Mouse (Mus musculus) MEL (cell line): ENCODE data around the gene Stab1. TPM values are rescaled to one million over a fixed set of nuclear protein-coding genes. Genes with fewer than 3 reads are reported as not detected.

Experiments
- DNase-seq: peaks from one replicate; pipeline ENCODE4 v3.0.0; 2011; ENCODE audit warnings: low read depth, low spot score
- H3K27ac ChIP-seq: 2 replicates; pipeline ENCODE4 v1.5.1; 2012; ENCODE audit warnings: low read depth, mild to moderate bottlenecking, control low read depth, low read length, moderate library complexity; ENCODE audit not compliant: control insufficient read depth
- H3K27me3 ChIP-seq, 2 experiments: fragments of 150-350 bp in 1 of 2; sonication (generic) in 1 of 2; 2 replicates each; pipeline ENCODE4 v1.6.1; 2012; ENCODE audit warnings: low read length in 2 of 2, mild to moderate bottlenecking in 2 of 2, improper control_type of control experiment in 1 of 2, moderate library complexity in 1 of 2; ENCODE audit not compliant: insufficient read depth in 2 of 2, control insufficient read depth in 1 of 2
- H3K36me3 ChIP-seq, 2 experiments: 2 replicates each; pipeline ENCODE4 v1.6.1; 2012 to 2014; ENCODE audit warnings: low read length in 2 of 2, improper control_type of control experiment in 1 of 2, inconsistent platforms in 1 of 2, mild to moderate bottlenecking in 1 of 2; ENCODE audit not compliant: insufficient read depth in 2 of 2, control insufficient read depth in 1 of 2
- H3K4me1 ChIP-seq, 2 experiments: fragments of 150-350 bp in 1 of 2; sonication (generic) in 1 of 2; 2 replicates each; pipeline ENCODE4 v1.6.1; 2012; ENCODE audit warnings: low read length in 2 of 2, improper control_type of control experiment in 1 of 2, mild to moderate bottlenecking in 1 of 2; ENCODE audit not compliant: insufficient read depth in 2 of 2, control insufficient read depth in 1 of 2
- H3K4me3 ChIP-seq, 2 experiments: fragments of 150-350 bp in 1 of 2; sonication (generic) in 1 of 2; 2 replicates each; pipeline ENCODE4 v1.5.1; 2012; ENCODE audit warnings: low read depth in 2 of 2, low read length in 2 of 2, mild to moderate bottlenecking in 2 of 2, moderate library complexity in 2 of 2, control low read depth in 1 of 2, improper control_type of control experiment in 1 of 2; ENCODE audit not compliant: control insufficient read depth in 1 of 2, insufficient read depth in 1 of 2
- H3K79me2 ChIP-seq: 2 replicates; pipeline ENCODE4 v1.6.1; 2012; ENCODE audit warnings: mild to moderate bottlenecking, low read length, moderate library complexity; ENCODE audit not compliant: control insufficient read depth, poor library complexity, insufficient read depth
- H3K9ac ChIP-seq: 2 replicates; pipeline ENCODE4 v1.6.1; 2012; ENCODE audit warnings: low read depth, mild to moderate bottlenecking, control low read depth, low read length, moderate library complexity; ENCODE audit not compliant: control insufficient read depth, poor library complexity, severe bottlenecking
- H3K9me3 ChIP-seq: fragments of 150-350 bp; sonication (generic); replicated peaks from 2 replicates; pipeline ENCODE4 v1.6.1; 2012; ENCODE audit warnings: mild to moderate bottlenecking, low read length, improper control_type of control experiment, moderate library complexity; ENCODE audit not compliant: insufficient read depth
- CHD1 ChIP-seq: IDR thresholded peaks from 2 replicates; pipeline ENCODE4 v1.6.1; 2012; ENCODE audit warnings: low read depth, mild to moderate bottlenecking, inconsistent platforms, low read length, improper control_type of control experiment
- CHD2 ChIP-seq: IDR thresholded peaks from 2 replicates; pipeline ENCODE4 v1.6.1; 2011; ENCODE audit warnings: low read length, improper control_type of control experiment
- E2F4 ChIP-seq: IDR thresholded peaks from 2 replicates; pipeline ENCODE4 v1.6.1; 2011; ENCODE audit warnings: low read depth, low read length, improper control_type of control experiment, borderline replicate concordance
- ETS1 ChIP-seq: IDR thresholded peaks from 2 replicates; pipeline ENCODE4 v1.6.1; 2012; ENCODE audit warnings: low read depth, mild to moderate bottlenecking, inconsistent platforms, low read length, improper control_type of control experiment, moderate library complexity
- GABPA ChIP-seq: IDR thresholded peaks from 2 replicates; pipeline ENCODE4 v1.6.1; 2012; ENCODE audit warnings: low read depth, mild to moderate bottlenecking, inconsistent platforms, low read length, improper control_type of control experiment, moderate library complexity
- MAZ ChIP-seq: IDR thresholded peaks from 2 replicates; pipeline ENCODE4 v1.6.1; 2012; ENCODE audit warnings: low read depth, mild to moderate bottlenecking, inconsistent platforms, low read length, improper control_type of control experiment
- MEF2A ChIP-seq: IDR thresholded peaks from 2 replicates; pipeline ENCODE4 v1.6.1; 2014; ENCODE audit warnings: low read depth, mild to moderate bottlenecking, inconsistent platforms, low read length, improper control_type of control experiment; ENCODE audit not compliant: poor library complexity, insufficient replicate concordance, severe bottlenecking; ENCODE audit errors: extremely low read depth
- MXI1 ChIP-seq: IDR thresholded peaks from 2 replicates; pipeline ENCODE4 v1.6.1; 2011; ENCODE audit warnings: mild to moderate bottlenecking, low read depth, low read length, improper control_type of control experiment
- MYB ChIP-seq: IDR thresholded peaks from 2 replicates; pipeline ENCODE4 v1.6.1; 2011; ENCODE audit warnings: mild to moderate bottlenecking, low read depth, low read length, improper control_type of control experiment
- MYC ChIP-seq: IDR thresholded peaks from 2 replicates; pipeline ENCODE4 v1.6.1; 2011; ENCODE audit warnings: low read depth, mild to moderate bottlenecking, low read length, improper control_type of control experiment, moderate library complexity
- NRF1 ChIP-seq: IDR thresholded peaks from 2 replicates; pipeline ENCODE4 v1.6.1; 2014; ENCODE audit warnings: low read depth, mild to moderate bottlenecking, inconsistent platforms, low read length, improper control_type of control experiment, moderate library complexity; ENCODE audit not compliant: poor library complexity, insufficient read depth, severe bottlenecking
- SIN3A ChIP-seq: IDR thresholded peaks from 2 replicates; pipeline ENCODE4 v1.6.1; 2012; ENCODE audit warnings: low read length, improper control_type of control experiment, inconsistent platforms
- TAL1 ChIP-seq: IDR thresholded peaks from 2 replicates; pipeline ENCODE4 v1.6.1; 2012; ENCODE audit warnings: mild to moderate bottlenecking, inconsistent platforms, low read length, moderate library complexity, mixed read lengths
- TBP ChIP-seq: IDR thresholded peaks from 2 replicates; pipeline ENCODE4 v1.8.0; 2011; ENCODE audit warnings: low read depth, low read length, improper control_type of control experiment
- TCF12 ChIP-seq: IDR thresholded peaks from 2 replicates; pipeline ENCODE4 v1.6.1; 2014; ENCODE audit warnings: low read depth, mild to moderate bottlenecking, inconsistent platforms, low read length, improper control_type of control experiment, moderate library complexity
- ZKSCAN1 ChIP-seq: IDR thresholded peaks from 2 replicates; pipeline ENCODE4 v1.6.1; 2012; ENCODE audit warnings: low read depth, mild to moderate bottlenecking, inconsistent platforms, low read length, improper control_type of control experiment, moderate library complexity
- polyA plus RNA-seq, 2 experiments: library from polyadenylated mRNA; stranded (reverse) in 1 of 2; unstranded in 1 of 2; fragments of >175 nt in 1 of 2; fragments of >200 nt in 1 of 2; gene quantifications; 2 replicates each; pipeline versions ENCODE4 v1.2.1 to v1.2.4; 2012; ENCODE audit warnings: low replicate concordance in 2 of 2, low read depth in 1 of 2; ENCODE audit not compliant: insufficient read length in 2 of 2, insufficient read depth in 1 of 2, missing spikeins in 1 of 2
- total RNA-seq: library from RNA; depleted of rRNA; stranded (reverse); fragments of 300-350 nt; gene quantifications from 2 replicates; pipeline ENCODE4 v1.2.3, GENCODE M21; 2012

The Stab1 gene
- total and polyA plus RNA-seq, 3 experiments: 0.15 to 0.40 TPM; not detected in 1

DNA sequence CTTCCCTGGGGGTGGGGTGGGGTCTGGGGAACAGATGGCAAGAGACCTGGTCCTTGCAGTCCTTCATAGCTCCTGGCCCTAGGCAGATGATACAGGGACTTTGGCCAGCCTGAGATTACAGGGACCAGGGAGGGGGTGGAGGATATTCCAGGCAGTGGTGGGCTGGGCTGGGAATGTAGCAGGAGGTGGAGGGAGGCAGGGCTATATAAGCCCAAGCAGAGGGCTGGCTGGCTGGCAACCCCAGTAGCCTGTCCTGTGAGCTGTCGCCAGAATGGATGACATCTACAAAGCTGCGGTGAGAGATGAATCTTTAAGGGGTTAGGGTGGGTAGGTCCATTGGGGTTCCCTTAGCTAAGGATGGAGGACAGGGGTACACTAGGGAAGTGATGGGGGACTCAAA, 39.6 kb upstream of the Stab1 start, which contains the start of gene Tnnc1:
Tnnc1 (plus strand) TSS at position 229 of the 400 bp plus-strand sequence.
- Histone ChIP-seq H3K27ac (no peak within 1 kb of the TSS), H3K4me3 (peak within 1 kb of the TSS; percentile 77 to 87), H3K79me2 (peaks cover 19% of the 10 kb centered on the region), H3K27me3 (no peaks in the 10 kb centered on the region; a peak in 1 of 4 replicates), H3K9me3 (no peaks in the 10 kb centered on the region), H3K36me3 (peaks cover 3 to 10% of the 10 kb centered on the region in 2 experiments; a peak in 3 of 4 replicates), H3K4me1 (peaks cover 3 to 11% of the 10 kb centered on the region in 2 experiments; a peak in 3 of 4 replicates), H3K9ac (peak within 1 kb of the TSS; percentile 77)
- no peak for DNase-seq
- no peak for TF ChIP-seq E2F4
- no peak for TF ChIP-seq MAZ
- TF ChIP-seq ETS1: no peak
- no peak for TF ChIP-seq MXI1
- TF ChIP-seq CHD2: no peak
- TF ChIP-seq SIN3A: no peak
- no peak for TF ChIP-seq ZKSCAN1
- no peak for TF ChIP-seq CHD1
- no peak for TF ChIP-seq GABPA
- TF ChIP-seq MYB: no peak
- no peak for TF ChIP-seq MYC

GRCm38 (mm10) chr14:31207070-31207830, 38.8 kb upstream of the Stab1 start:
- TF ChIP-seq NRF1 (no peak), TCF12 (no peak), TBP (0 out of 2 replicates have a peak, but pooled peaks have one; percentile 3), MEF2A (no peak), TAL1 (peak; percentile 63), ETS1 (no peak)
- Histone ChIP-seq H3K9me3 (no peaks in the 10 kb centered on the region), H3K27me3 (no peaks in the 10 kb centered on the region), H3K79me2 (peaks cover 19% of the 10 kb centered on the region), H3K9ac (peak overlapping the region; percentile 77), H3K4me3 (peak overlapping the region; percentile 77 to 87), H3K27ac (no peak overlapping the region), H3K36me3 (peaks cover 3 to 14% of the 10 kb centered on the region in 2 experiments; a peak in 3 of 4 replicates), H3K4me1 (peaks cover 3 to 11% of the 10 kb centered on the region in 2 experiments; a peak in 3 of 4 replicates)
- DNase-seq: no peak
